Mouse (Mus musculus) neutrophil, adult 5-6 weeks (primary cell): ENCODE results near the gene Olfr3. TPM values are rescaled to one million over a fixed set of nuclear protein-coding genes. Genes with fewer than 3 reads are reported as not detected.

Experiments
- ATAC-seq: fragments of 151-379, 151-347 bp; 2 replicates; pipeline ENCODE4 v1.8.0; 2017; ENCODE audit warnings: mild to moderate bottlenecking, moderate TSS enrichment; ENCODE audit not compliant: insufficient number of reproducible peaks, poor library complexity, low FRiP score, severe bottlenecking; ENCODE audit errors: extremely low read depth
- total RNA-seq: library from RNA; stranded (forward); fragments of 200-1000 nt; gene quantifications from 2 replicates; pipeline ENCODE4 v1.2.3, GENCODE M21; 2017

Gene Olfr3
- not detected in 2 replicates for total RNA-seq

DNA sequence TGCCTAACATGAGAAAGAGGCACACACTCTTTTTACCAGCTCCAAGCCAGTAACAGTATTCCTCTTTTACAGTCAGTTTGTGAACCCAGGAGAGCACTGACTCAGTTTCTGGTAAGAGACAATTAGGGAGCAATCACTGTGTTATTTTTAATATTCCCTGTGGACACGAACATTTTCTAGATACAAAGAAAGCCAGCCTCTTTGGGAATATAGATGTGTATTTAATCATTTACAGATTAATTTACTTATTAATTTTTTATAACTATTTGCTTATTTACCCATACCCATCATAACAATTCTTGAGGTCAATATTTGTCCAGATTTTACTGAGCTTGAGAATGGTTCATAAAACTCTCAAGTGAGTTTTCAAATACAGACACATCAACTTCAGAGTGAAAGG is at the start of gene Olfr3:
Gene Olfr3, minus strand, starts transcription at position 101 of the 400 bp plus-strand sequence.
- ATAC-seq = no peak

- no peak for ATAC-seq
Observed at GRCm38 (mm10) chr2:36862560-36862959, 45.7 kb upstream of the Olfr3 start, which contains the start of gene Olfr351. Gene Olfr351, minus strand, starts transcription at chr2:36862660.

- no peak for ATAC-seq
Observed at GRCm38 (mm10) chr2:36846010-36846409, 29.2 kb upstream of the Olfr3 start, which contains the start of gene Olfr350. Gene Olfr350, plus strand, starts transcription at chr2:36846310.

DNA sequence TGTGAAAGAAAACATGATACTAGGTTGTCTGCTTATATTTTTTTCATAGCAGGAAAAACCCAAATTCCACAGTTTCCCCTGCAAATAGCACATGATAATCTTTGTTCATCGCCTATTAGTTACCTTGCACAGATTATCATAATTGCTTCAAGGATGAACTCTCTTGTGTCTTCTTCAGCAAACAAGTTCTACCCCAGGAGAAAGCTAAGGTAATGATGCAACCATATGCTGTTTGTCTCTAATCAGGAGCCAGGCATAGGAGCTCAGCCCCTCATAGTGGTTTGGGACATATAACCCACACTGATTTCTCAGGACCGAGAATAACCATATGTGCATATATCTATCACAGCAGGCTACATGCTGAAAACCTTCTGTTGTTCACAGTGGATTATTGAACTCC is 26.6 kb downstream of the Olfr3 start, which contains the start of gene Olfr50:
Gene Olfr50, plus strand, starts transcription at position 301 of the 400 bp plus-strand sequence.
- ATAC-seq = no peak

DNA sequence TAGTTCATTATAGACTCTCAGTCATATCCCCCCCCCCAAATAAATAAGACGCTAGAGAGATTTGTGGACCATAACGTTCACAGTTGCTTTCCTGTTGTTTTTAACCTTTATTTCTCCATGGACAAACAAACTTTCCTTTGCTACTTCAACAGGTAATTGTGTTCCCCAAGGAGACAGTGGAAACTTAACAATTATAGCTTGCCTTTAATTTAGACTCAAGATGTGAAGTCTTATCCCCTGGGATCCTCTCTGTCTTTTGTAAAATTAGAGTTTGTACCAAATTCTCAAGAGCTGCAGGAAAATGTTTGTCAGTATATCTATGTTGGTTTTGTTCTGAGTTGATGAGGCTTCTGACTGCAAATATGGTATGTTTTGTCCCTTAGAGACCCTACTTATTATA is 32.9 kb downstream of the Olfr3 start, which contains the start of gene Olfr348:
Gene Olfr348, plus strand, starts transcription at position 301 of the 400 bp plus-strand sequence.
- ATAC-seq = no peak

Other genes starting within 250 kb of the Olfr3 start
- not detected in 2 replicates for gene Olfr345, start 177.0 kb downstream of the Olfr3 start, total RNA-seq
- gene Olfr346, start 131.2 kb downstream of the Olfr3 start, total RNA-seq = not detected in 2 replicates
- gene Olfr347, start 85.1 kb downstream of the Olfr3 start, total RNA-seq = not detected in 2 replicates
- gene Olfr348, start 32.8 kb downstream of the Olfr3 start, total RNA-seq = not detected in 2 replicates
- not detected in 2 replicates for gene Olfr50, start 26.5 kb downstream of the Olfr3 start, total RNA-seq
- gene Olfr350, start 29.3 kb upstream of the Olfr3 start, total RNA-seq = not detected in 2 replicates
- not detected in 2 replicates for gene Olfr351, start 45.6 kb upstream of the Olfr3 start, total RNA-seq
- gene Olfr352, start 51.4 kb upstream of the Olfr3 start, total RNA-seq = not detected in 2 replicates
- not detected in 2 replicates for gene Olfr353, start 75.9 kb upstream of the Olfr3 start, total RNA-seq
- gene Olfr354, start 88.6 kb upstream of the Olfr3 start, total RNA-seq = not detected in 2 replicates
- not detected in 2 replicates for gene Olfr355, start 111.9 kb upstream of the Olfr3 start, total RNA-seq
- not detected in 2 replicates for gene Olfr356, start 120.1 kb upstream of the Olfr3 start, total RNA-seq
- not detected in 2 replicates for gene Olfr357, start 176.8 kb upstream of the Olfr3 start, total RNA-seq
- gene Olfr358, start 192.3 kb upstream of the Olfr3 start, total RNA-seq = not detected in 2 replicates
- gene Olfr360, start 248.7 kb upstream of the Olfr3 start, total RNA-seq = not detected in 2 replicates